Mouse (Mus musculus): ENCODE data around the gene Arpin. TPM values are rescaled to one million over a fixed set of nuclear protein-coding genes. Genes with fewer than 3 reads are reported as not detected.

The Arpin gene
- polyA plus RNA-seq, 1 experiment from 2014 or later: 35.5 TPM

DNA sequence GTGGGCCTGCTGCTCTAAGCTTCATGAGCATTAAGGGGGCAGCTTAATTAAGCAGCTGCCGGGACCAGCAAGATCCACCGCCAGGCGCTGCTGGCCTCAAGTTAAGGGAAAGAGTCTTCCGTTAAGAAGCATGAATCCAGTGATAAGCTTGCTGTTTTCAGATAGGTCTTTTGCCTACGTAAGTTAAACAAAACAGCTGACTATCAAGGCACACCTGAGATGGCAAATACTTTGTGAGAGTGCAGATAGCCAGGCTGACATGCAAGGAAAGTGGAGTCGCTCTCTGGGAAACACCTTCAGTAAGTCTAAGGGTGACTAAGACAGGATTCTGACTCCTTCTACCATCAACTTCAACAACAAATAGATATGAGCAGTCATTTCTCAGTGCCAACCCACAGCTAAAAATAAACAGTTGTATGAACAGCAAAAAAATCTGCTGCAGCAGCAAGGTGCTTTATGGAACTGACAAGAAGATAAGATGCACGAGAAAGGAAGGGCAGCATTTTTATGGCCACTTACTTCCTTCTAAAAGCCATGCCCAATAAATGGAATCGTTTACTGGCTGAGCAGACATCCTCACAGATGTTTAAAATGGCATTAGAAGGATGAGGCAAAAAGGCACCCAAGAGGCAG lies 31.9 kb downstream of the Arpin start:
- no peak overlapping the region for H3K4me3 ChIP-seq (ENCODE audit: low read length)
- H3K4me1 ChIP-seq (ENCODE audit: control insufficient read depth, insufficient read depth, low read length): no peaks in the 10 kb centered on the region
- H3K27ac ChIP-seq (ENCODE audit: low read depth, low read length): no peak overlapping the region
- no peak overlapping the region for H3K4me2 ChIP-seq (replicated peaks; ENCODE audit: low read depth, low read length)
- H3K9ac ChIP-seq (ENCODE audit: low read depth, low read length): no peak overlapping the region
- ATAC-seq (ENCODE audit: low FRiP score, low TSS enrichment): no peak
- H3K27me3 ChIP-seq (ENCODE audit: control insufficient read depth, insufficient read depth, low read length): no peaks in the 10 kb centered on the region
- H3K9me3 ChIP-seq (ENCODE audit: control insufficient read depth, low read length): no peaks in the 10 kb centered on the region
- peaks cover 37% of the 10 kb centered on the region; the same call in 1 of the 2 replicates for H3K36me3 ChIP-seq (ENCODE audit: control insufficient read depth, insufficient read depth, low read length)
- 86% methylated on average over 8 of the region's 8 CpGs for whole genome bisulfite sequencing

- no peak for ATAC-seq (ENCODE audit: low FRiP score, low TSS enrichment)
- H3K4me2 ChIP-seq (replicated peaks; ENCODE audit: low read depth, low read length): no peak overlapping the region
- H3K36me3 ChIP-seq (ENCODE audit: control insufficient read depth, insufficient read depth, low read length): peaks cover 35% of the 10 kb centered on the region
- no peaks in the 10 kb centered on the region for H3K27me3 ChIP-seq (ENCODE audit: control insufficient read depth, insufficient read depth, low read length)
- H3K4me3 ChIP-seq (ENCODE audit: low read length): no peak overlapping the region
- 90% methylated on average over 6 of the region's 6 CpGs for WGBS
- H3K27ac ChIP-seq (ENCODE audit: low read depth, low read length): no peak overlapping the region
- H3K9ac ChIP-seq (ENCODE audit: low read depth, low read length): no peak overlapping the region
- no peaks in the 10 kb centered on the region for H3K4me1 ChIP-seq (ENCODE audit: control insufficient read depth, insufficient read depth, low read length)
- no peaks in the 10 kb centered on the region for H3K9me3 ChIP-seq (ENCODE audit: control insufficient read depth, low read length)
Observed at GRCm38 (mm10) chr7:79900753-79901152, 34.4 kb downstream of the Arpin start.

DNA sequence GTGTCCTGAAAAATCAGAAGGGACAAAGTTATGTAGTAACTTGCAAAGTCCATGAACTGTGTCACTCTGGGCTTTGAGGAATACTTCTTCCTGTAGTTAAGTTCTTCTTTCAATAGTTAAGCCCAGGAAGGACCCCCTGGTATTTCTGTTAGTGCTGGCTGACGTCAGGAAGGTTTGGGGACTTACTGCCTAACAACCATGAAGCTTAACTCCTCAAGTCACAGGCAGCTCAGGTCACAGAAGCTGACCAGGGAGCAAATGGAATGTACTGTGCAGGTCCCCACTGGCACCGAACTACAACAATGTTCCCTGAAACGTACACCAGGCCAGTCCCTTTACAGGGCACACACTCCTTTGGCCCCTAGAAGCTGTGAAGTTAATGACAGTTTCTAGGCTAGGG lies 39.9 kb downstream of the Arpin start:
- Histone ChIP-seq H3K27me3 (ENCODE audit: control insufficient read depth, insufficient read depth, low read length) (no peaks in the 10 kb centered on the region), H3K9ac (ENCODE audit: low read depth, low read length) (no peak overlapping the region), H3K4me2 (replicated peaks; ENCODE audit: low read depth, low read length) (no peak overlapping the region), H3K4me1 (ENCODE audit: control insufficient read depth, insufficient read depth, low read length) (peaks cover 7% of the 10 kb centered on the region), H3K9me3 (ENCODE audit: control insufficient read depth, low read length) (no peaks in the 10 kb centered on the region), H3K27ac (ENCODE audit: low read depth, low read length) (no peak overlapping the region), H3K36me3 (ENCODE audit: control insufficient read depth, insufficient read depth, low read length) (peaks cover 26% of the 10 kb centered on the region), H3K4me3 (ENCODE audit: low read length) (no peak overlapping the region)
- ATAC-seq (ENCODE audit: low FRiP score, low TSS enrichment): no peak
- 74% methylated on average over 3 of the region's 3 CpGs for WGBS

DNA sequence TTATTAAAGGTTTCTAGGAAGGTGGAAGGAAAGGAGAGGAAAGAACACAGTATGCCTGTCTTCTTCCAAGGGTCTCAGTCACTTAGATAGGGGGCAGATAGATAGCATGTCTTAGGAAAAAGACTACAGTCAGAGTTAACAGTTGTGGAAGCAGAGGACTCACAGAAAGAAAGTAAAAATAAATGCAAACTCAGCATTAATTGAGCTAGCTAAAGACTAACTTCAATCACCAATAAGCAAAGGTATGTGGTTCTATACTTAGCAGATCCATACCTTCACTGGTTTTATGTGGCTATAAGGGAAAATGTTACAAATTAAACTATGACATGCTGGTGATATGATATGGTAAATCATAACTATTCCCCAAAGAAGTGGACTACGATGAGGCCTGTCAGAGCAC lies 40.4 kb downstream of the Arpin start:
- peaks cover 26% of the 10 kb centered on the region for H3K36me3 ChIP-seq (ENCODE audit: control insufficient read depth, insufficient read depth, low read length)
- H3K4me3 ChIP-seq (ENCODE audit: low read length): no peak overlapping the region
- H3K27ac ChIP-seq (ENCODE audit: low read depth, low read length): no peak overlapping the region
- no peaks in the 10 kb centered on the region for H3K9me3 ChIP-seq (ENCODE audit: control insufficient read depth, low read length)
- peaks cover 7% of the 10 kb centered on the region for H3K4me1 ChIP-seq (ENCODE audit: control insufficient read depth, insufficient read depth, low read length)
- no peak overlapping the region for H3K9ac ChIP-seq (ENCODE audit: low read depth, low read length)
- no peak overlapping the region for H3K4me2 ChIP-seq (replicated peaks; ENCODE audit: low read depth, low read length)
- no peak for ATAC-seq (ENCODE audit: low FRiP score, low TSS enrichment)
- no peaks in the 10 kb centered on the region for H3K27me3 ChIP-seq (ENCODE audit: control insufficient read depth, insufficient read depth, low read length)
- 90% methylated on average over 1 of the region's 1 CpGs for WGBS

GRCm38 (mm10) chr7:79892576-79893428 lies 42.4 kb downstream of the Arpin start:
- H3K36me3 ChIP-seq (ENCODE audit: control insufficient read depth, insufficient read depth, low read length): peaks cover 14% of the 10 kb centered on the region
- 73% methylated on average over 6 of the region's 6 CpGs for WGBS

GRCm38 (mm10) chr7:79890436-79891221 lies 44.5 kb downstream of the Arpin start:
- Histone ChIP-seq H3K36me3 (ENCODE audit: control insufficient read depth, insufficient read depth, low read length) (peaks cover 5% of the 10 kb centered on the region; the same call in 1 of the 2 replicates), H3K27ac (ENCODE audit: low read depth, low read length) (0 out of 2 replicates have a peak overlapping the region, but pooled peaks have one; percentile 9), H3K9me3 (ENCODE audit: control insufficient read depth, low read length) (no peaks in the 10 kb centered on the region), H3K4me1 (ENCODE audit: control insufficient read depth, insufficient read depth, low read length) (peaks cover 10% of the 10 kb centered on the region), H3K4me2 (replicated peaks; ENCODE audit: low read depth, low read length) (no peak overlapping the region), H3K4me3 (ENCODE audit: low read length) (no peak overlapping the region), H3K9ac (ENCODE audit: low read depth, low read length) (no peak overlapping the region), H3K27me3 (ENCODE audit: control insufficient read depth, insufficient read depth, low read length) (no peaks in the 10 kb centered on the region)
- no peak for ATAC-seq (ENCODE audit: low FRiP score, low TSS enrichment)
- 73% methylated on average over 15 of the region's 15 CpGs for WGBS

More at GRCm38 (mm10) chr7:79892576-79893428, 42.4 kb downstream of the Arpin start:
- no peak overlapping the region for H3K4me2 ChIP-seq (replicated peaks; ENCODE audit: low read depth, low read length)
- 0 out of 2 replicates have a peak, but pooled peaks have one; percentile 49 for ATAC-seq (ENCODE audit: low FRiP score, low TSS enrichment)
- no peak overlapping the region for H3K9ac ChIP-seq (ENCODE audit: low read depth, low read length)
- H3K27ac ChIP-seq (ENCODE audit: low read depth, low read length): peak overlapping the region; percentile 47; the same call in 1 of the 2 replicates
- H3K4me3 ChIP-seq (ENCODE audit: low read length): no peak overlapping the region
- H3K27me3 ChIP-seq (ENCODE audit: control insufficient read depth, insufficient read depth, low read length): no peaks in the 10 kb centered on the region
- peaks cover 7% of the 10 kb centered on the region for H3K4me1 ChIP-seq (ENCODE audit: control insufficient read depth, insufficient read depth, low read length)
- H3K9me3 ChIP-seq (ENCODE audit: control insufficient read depth, low read length): no peaks in the 10 kb centered on the region

- ATAC-seq (ENCODE audit: low FRiP score, low TSS enrichment): no peak
- Histone ChIP-seq H3K4me1 (ENCODE audit: control insufficient read depth, insufficient read depth, low read length) (peaks cover 10% of the 10 kb centered on the region), H3K36me3 (ENCODE audit: control insufficient read depth, insufficient read depth, low read length) (peaks cover under 1% of the 10 kb centered on the region; the same call in 1 of the 2 replicates), H3K27me3 (ENCODE audit: control insufficient read depth, insufficient read depth, low read length) (no peaks in the 10 kb centered on the region), H3K4me3 (ENCODE audit: low read length) (no peak overlapping the region), H3K9ac (ENCODE audit: low read depth, low read length) (no peak overlapping the region), H3K4me2 (replicated peaks; ENCODE audit: low read depth, low read length) (no peak overlapping the region), H3K9me3 (ENCODE audit: control insufficient read depth, low read length) (no peaks in the 10 kb centered on the region), H3K27ac (ENCODE audit: low read depth, low read length) (peak overlapping the region; percentile 24; the same call in 1 of the 2 replicates)
- 85% methylated on average over 9 of the region's 9 CpGs for WGBS
Observed at GRCm38 (mm10) chr7:79888603-79889002, 46.6 kb downstream of the Arpin start.

DNA sequence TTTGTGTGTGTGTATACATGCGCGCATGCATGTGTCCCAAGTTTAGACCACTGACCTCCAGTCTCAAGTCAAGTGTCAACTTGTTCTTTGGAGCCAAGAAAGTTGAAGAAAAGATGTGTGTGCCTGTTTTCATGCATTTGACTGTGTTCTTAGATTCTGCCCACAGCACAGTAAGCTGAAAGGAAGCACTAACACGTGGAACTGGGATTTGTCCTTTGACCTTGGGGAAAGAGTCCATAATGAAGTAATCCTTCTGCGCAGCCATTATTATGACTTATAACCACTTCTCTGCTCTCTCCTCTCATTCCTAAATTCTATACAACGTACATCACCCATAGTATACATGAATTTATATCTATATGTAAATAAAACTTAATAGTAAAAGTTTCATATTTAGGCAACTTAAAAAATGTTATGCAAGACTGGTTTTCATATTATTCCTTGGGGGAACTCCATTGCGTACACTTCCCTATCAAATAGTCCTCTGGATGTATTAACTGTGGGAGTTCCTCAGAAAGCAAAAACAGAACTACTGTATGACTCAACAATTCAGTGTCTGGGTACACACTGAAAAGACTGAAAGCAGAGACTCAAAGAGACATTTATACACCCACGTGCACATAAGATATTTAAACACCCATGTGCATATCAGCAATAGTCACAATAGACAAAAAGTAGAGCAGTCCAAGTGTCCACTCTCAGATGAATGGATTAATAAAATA lies 51.4 kb downstream of the Arpin start:
- peaks cover 16% of the 10 kb centered on the region; the same call in 1 of the 2 replicates for H3K4me1 ChIP-seq (ENCODE audit: control insufficient read depth, insufficient read depth, low read length)
- H3K4me2 ChIP-seq (replicated peaks; ENCODE audit: low read depth, low read length): no peak overlapping the region
- H3K27me3 ChIP-seq (ENCODE audit: control insufficient read depth, insufficient read depth, low read length): no peaks in the 10 kb centered on the region
- H3K27ac ChIP-seq (ENCODE audit: low read depth, low read length): no peak overlapping the region
- 89% methylated on average over 7 of the region's 7 CpGs for WGBS
- no peak overlapping the region for H3K4me3 ChIP-seq (ENCODE audit: low read length)
- H3K9ac ChIP-seq (ENCODE audit: low read depth, low read length): no peak overlapping the region
- ATAC-seq (ENCODE audit: low FRiP score, low TSS enrichment): no peak
- peaks cover 18% of the 10 kb centered on the region for H3K36me3 ChIP-seq (ENCODE audit: control insufficient read depth, insufficient read depth, low read length)
- no peaks in the 10 kb centered on the region for H3K9me3 ChIP-seq (ENCODE audit: control insufficient read depth, low read length)

Data from kidney, embryonic 14.5 days (tissue).